Mouse (Mus musculus) myocyte (in vitro differentiated cells): ENCODE measurements at regions not wholly inside any gene's neighbourhood (a gene's known extent, or its start where the extent isn't known, plus 50 kb on each side); places are given as distances from the start of the nearest gene placed in this dataset.

Experiments used
- H3K27me3 ChIP-seq: one replicate; pipeline ENCODE4 v1.6.1; 2011; ENCODE audit not compliant: control insufficient read depth, insufficient read depth, insufficient read length
- H3K36me3 ChIP-seq: one replicate; pipeline ENCODE4 v1.6.1; 2011; ENCODE audit not compliant: control insufficient read depth, insufficient read depth
- H3K4me2 ChIP-seq: one replicate; pipeline ENCODE4 v1.6.1; 2011; ENCODE audit warnings: low read depth, control low read depth
- H3K4me3 ChIP-seq: one replicate; pipeline ENCODE4 v1.5.1; 2011; ENCODE audit warnings: mild to moderate bottlenecking, control low read depth, moderate library complexity
- H3K79me2 ChIP-seq: one replicate; pipeline ENCODE4 v1.6.1; 2011; ENCODE audit not compliant: control insufficient read depth, insufficient read depth
- H3ac ChIP-seq: one replicate; pipeline ENCODE4 v1.6.1; 2011; ENCODE audit not compliant: control insufficient read depth, insufficient read length
- CEBPB ChIP-seq: IDR thresholded peaks from 2 replicates; pipeline ENCODE4 v1.6.1; 2011; ENCODE audit warnings: mild to moderate bottlenecking, moderate library complexity; ENCODE audit not compliant: poor library complexity, insufficient read depth, severe bottlenecking
- E2F4 ChIP-seq: IDR thresholded peaks from one replicate; pipeline ENCODE4 v1.6.1; 2011; ENCODE audit warnings: mild to moderate bottlenecking, control low read depth, moderate library complexity; ENCODE audit not compliant: insufficient read depth
- MAX ChIP-seq: IDR thresholded peaks from one replicate; pipeline ENCODE4 v1.6.1; 2011; ENCODE audit warnings: low read depth, mild to moderate bottlenecking, control low read depth
- MYOD1 ChIP-seq, 3 experiments: IDR thresholded peaks; one replicate each; pipeline ENCODE4 v1.6.1; 2011; ENCODE audit warnings: control low read depth in 2 of 3, low read depth in 2 of 3, mild to moderate bottlenecking in 2 of 3, moderate library complexity in 1 of 3; ENCODE audit not compliant: insufficient read length in 2 of 3, control insufficient read depth in 1 of 3
- MYOG ChIP-seq, 3 experiments: IDR thresholded peaks; one replicate each; pipeline ENCODE4 v1.6.1; 2011; ENCODE audit warnings: control low read depth in 2 of 3, low read depth in 2 of 3, mild to moderate bottlenecking in 2 of 3; ENCODE audit not compliant: insufficient read length in 2 of 3, control insufficient read depth in 1 of 3, insufficient read depth in 1 of 3
- POLR2A ChIP-seq: IDR thresholded peaks from one replicate; pipeline ENCODE4 v1.6.1; 2011; ENCODE audit warnings: low read depth, mild to moderate bottlenecking, control low read depth, moderate library complexity; ENCODE audit not compliant: insufficient read length
- POLR2AphosphoS2 ChIP-seq: IDR thresholded peaks from one replicate; pipeline ENCODE4 v1.6.1; 2011; ENCODE audit warnings: low read depth, control low read depth; ENCODE audit not compliant: insufficient read length
- REST ChIP-seq: IDR thresholded peaks from one replicate; pipeline ENCODE4 v1.6.1; 2011; ENCODE audit warnings: mild to moderate bottlenecking, control low read depth, moderate library complexity; ENCODE audit not compliant: insufficient read depth, insufficient read length
- SRF ChIP-seq: IDR thresholded peaks from one replicate; pipeline ENCODE4 v1.6.1; 2011; ENCODE audit warnings: low read depth; ENCODE audit not compliant: control insufficient read depth, insufficient read length
- TCF12 ChIP-seq: IDR thresholded peaks from one replicate; pipeline ENCODE4 v1.6.1; 2011; ENCODE audit warnings: mild to moderate bottlenecking, control low read depth; ENCODE audit not compliant: poor library complexity, insufficient read depth, severe bottlenecking
- TCF3 ChIP-seq: IDR thresholded peaks from one replicate; pipeline ENCODE4 v1.6.1; 2011; ENCODE audit warnings: low read depth, control low read depth; ENCODE audit not compliant: insufficient read length
- USF1 ChIP-seq: IDR thresholded peaks from one replicate; pipeline ENCODE4 v1.6.1; 2011; ENCODE audit warnings: low read depth, mild to moderate bottlenecking, control low read depth, moderate library complexity

DNA sequence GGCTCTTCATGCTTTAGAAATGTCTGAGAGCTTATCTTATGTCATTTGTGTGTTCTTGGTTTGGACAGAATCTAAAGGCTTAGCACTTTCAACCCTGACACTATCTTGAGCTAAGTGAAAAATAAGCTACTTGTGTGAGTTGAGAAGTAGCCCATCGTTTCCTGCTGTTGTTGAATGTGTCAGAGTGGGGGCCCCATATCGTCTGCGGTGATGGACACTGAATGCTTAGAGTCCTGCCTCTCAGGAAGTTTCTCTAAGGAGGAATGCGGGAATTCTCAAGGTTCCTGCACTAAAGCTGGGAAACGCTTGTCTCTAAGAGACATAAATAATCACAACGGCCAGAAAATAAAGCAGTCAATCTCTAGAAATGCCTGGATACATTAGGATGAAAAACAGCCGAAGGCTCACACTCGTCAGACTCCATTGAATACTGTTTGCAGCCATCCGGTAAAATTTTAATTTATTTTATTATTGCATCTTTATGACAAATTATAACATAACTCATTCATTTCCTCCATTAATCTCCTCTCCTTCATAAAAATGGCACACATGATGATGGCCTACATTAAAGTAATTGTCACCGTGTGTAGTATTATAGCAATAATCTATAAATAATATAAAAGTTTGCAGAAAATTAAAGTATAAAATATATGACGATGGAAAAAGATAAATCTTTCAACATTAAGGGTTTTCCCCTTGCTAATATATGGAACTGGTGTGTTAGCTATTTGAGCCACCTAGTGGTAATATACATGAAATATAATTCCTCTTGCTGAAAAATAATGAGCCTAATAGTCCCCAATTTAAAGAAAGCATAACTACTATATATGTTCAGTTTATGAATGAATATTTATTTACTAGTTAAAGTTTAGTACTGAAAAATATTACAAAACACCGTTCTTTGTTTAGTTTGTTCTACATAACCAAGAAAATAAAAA is 75.6 kb downstream of the Otud1 start:
- Histone ChIP-seq H3K36me3 (no peaks in the 10 kb centered on the region), H3K27me3 (no peaks in the 10 kb centered on the region), H3K4me3 (no peak overlapping the region), H3K79me2 (no peaks in the 10 kb centered on the region), H3ac (no peak overlapping the region), H3K4me2 (no peak overlapping the region)
- TF ChIP-seq REST (no peak), MYOD1 (IDR thresholded peaks at IDR 0.05; ENCODE audit: control insufficient read depth in 1 of 3, insufficient read length in 2 of 3, low read depth in 2 of 3) (no peak), POLR2AphosphoS2 (no peak), TCF3 (no peak), MAX (no peak), USF1 (no peak), CEBPB (no peak), SRF (no peak), MYOG (IDR thresholded peaks at IDR 0.05; ENCODE audit: control insufficient read depth in 1 of 3, insufficient read depth in 1 of 3, insufficient read length in 2 of 3, low read depth in 2 of 3) (no peak), POLR2A (no peak), E2F4 (no peak), TCF12 (no peak)

DNA sequence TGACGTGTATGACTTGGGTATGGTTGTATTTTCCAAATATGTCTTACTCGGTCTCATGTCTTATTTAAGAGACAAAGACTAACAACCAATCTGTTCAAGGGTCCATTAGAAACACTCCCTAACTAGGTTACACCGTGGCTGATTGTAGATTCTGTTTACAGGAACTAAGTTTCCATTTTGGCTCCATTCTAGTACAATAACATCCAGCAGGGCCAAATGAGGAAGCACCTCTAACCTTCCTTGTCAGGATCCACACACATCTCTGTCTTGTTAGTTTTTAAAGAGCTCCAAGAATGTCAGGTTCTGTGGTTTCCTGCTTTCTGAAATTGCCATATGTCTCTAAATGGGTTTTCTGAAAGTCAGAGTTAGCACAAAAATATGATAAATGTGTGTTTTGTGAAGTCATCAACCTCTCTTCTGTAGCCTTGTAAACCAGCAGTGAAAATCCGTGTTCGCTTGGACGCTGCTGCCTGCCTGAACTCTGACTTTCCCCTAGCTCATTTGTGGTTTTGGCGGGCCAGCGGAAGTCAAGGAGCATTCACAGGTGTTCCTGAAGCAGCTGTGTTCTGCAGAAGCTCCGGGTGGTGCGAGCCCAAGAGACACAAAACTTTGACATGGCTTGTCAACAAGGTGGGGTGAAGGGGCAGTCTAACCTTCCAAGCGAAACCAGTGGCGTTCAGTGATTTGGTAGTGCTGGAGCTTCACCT is 76.8 kb downstream of the Otud1 start:
- Histone ChIP-seq H3K4me3 (no peak overlapping the region), H3ac (no peak overlapping the region), H3K4me2 (no peak overlapping the region), H3K27me3 (no peaks in the 10 kb centered on the region), H3K79me2 (no peaks in the 10 kb centered on the region), H3K36me3 (no peaks in the 10 kb centered on the region)
- TF ChIP-seq SRF: no peak
- no peak for TF ChIP-seq MAX
- no peak for TF ChIP-seq TCF12
- TF ChIP-seq CEBPB: no peak
- no peak for TF ChIP-seq POLR2A
- no peak for TF ChIP-seq MYOD1 (IDR thresholded peaks at IDR 0.05; ENCODE audit: control insufficient read depth in 1 of 3, insufficient read length in 2 of 3, low read depth in 2 of 3)
- no peak for TF ChIP-seq REST
- TF ChIP-seq E2F4: no peak
- no peak for TF ChIP-seq MYOG (IDR thresholded peaks at IDR 0.05; ENCODE audit: control insufficient read depth in 1 of 3, insufficient read depth in 1 of 3, insufficient read length in 2 of 3, low read depth in 2 of 3)
- no peak for TF ChIP-seq USF1
- TF ChIP-seq TCF3: no peak
- no peak for TF ChIP-seq POLR2AphosphoS2

DNA sequence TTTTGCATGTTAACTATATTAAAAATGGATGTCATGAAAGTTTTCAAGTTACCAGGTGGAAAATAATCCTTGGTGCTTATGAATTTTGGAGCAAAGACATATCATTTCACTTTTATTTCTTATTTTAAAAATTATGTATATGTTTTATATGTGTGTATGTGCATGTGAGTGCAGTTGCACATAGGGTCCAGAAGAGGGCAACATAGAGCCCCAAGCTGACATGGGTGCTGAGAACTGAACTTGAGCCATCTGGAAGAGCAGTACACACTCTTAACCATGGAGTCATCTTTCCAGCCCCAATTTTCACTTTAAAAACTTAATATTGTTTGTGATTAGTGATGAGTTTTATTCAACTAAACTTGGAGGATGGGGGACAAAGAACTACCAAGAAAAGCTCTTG is 84.0 kb downstream of the Otud1 start:
- Histone ChIP-seq H3K79me2 (no peaks in the 10 kb centered on the region), H3K4me3 (no peak overlapping the region), H3K4me2 (no peak overlapping the region), H3ac (no peak overlapping the region), H3K27me3 (no peaks in the 10 kb centered on the region), H3K36me3 (no peaks in the 10 kb centered on the region)
- TF ChIP-seq POLR2A (no peak), SRF (no peak), MYOD1 (IDR thresholded peaks at IDR 0.05; ENCODE audit: control insufficient read depth in 1 of 3, insufficient read length in 2 of 3, low read depth in 2 of 3) (no peak), MYOG (IDR thresholded peaks at IDR 0.05; ENCODE audit: control insufficient read depth in 1 of 3, insufficient read depth in 1 of 3, insufficient read length in 2 of 3, low read depth in 2 of 3) (no peak), USF1 (no peak), TCF12 (no peak), E2F4 (no peak), TCF3 (no peak), MAX (no peak), POLR2AphosphoS2 (no peak), REST (no peak), CEBPB (no peak)

DNA sequence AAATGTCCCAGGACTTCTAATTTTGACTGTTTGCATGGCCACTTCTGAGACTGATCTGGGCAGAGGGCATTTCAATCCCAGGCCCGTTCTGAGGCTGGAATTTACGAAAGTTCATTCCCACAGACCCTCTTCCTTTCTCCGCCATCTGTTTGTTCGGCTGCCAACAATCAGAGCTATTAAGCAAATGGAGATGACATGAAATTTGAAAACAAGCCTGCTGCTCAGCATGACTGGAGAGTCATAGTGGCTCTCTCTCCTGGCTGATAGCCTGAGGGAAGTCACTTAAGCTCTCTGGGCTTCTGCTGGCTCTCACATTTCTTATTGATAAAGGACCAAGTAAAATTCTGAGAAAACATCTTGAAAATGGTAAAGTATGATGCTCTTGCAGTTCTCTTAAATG is 85.9 kb downstream of the Otud1 start:
- Histone ChIP-seq H3K36me3 (no peaks in the 10 kb centered on the region), H3K4me2 (no peak overlapping the region), H3K4me3 (no peak overlapping the region), H3ac (no peak overlapping the region), H3K79me2 (no peaks in the 10 kb centered on the region), H3K27me3 (no peaks in the 10 kb centered on the region)
- TF ChIP-seq USF1 (no peak), POLR2AphosphoS2 (no peak), MAX (no peak), TCF3 (no peak), MYOD1 (IDR thresholded peaks at IDR 0.05; ENCODE audit: control insufficient read depth in 1 of 3, insufficient read length in 2 of 3, low read depth in 2 of 3) (no peak), TCF12 (no peak), POLR2A (no peak), SRF (no peak), REST (no peak), MYOG (IDR thresholded peaks at IDR 0.05; ENCODE audit: control insufficient read depth in 1 of 3, insufficient read depth in 1 of 3, insufficient read length in 2 of 3, low read depth in 2 of 3) (no peak), E2F4 (no peak), CEBPB (no peak)
